Mouse (Mus musculus): ENCODE results near the gene Psen2. TPM values are rescaled to one million over a fixed set of nuclear protein-coding genes. Genes with fewer than 3 reads are reported as not detected.

The Psen2 gene
- polyA plus RNA-seq, 1 experiment from 2014 or later, result 5.2 TPM

DNA sequence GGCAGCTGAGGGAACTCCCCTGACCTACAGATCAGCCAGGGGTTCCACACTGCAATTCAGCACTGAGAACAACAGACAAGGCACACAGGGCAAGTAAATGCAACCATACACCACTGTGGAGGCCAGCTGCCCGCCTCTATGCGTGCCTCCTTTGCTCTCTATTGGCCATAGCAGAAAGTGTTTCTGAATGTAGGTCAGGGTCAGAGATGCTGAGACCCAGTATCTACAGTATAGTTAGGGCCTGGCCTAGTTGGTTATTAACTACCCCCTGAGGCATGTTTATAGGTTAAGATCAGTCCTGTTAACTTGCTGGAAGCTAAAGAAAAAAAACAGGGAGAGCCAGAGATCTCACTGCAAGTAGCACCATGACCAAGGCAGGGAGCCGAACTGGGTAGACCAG lies 80.5 kb downstream of the Psen2 start:
- Histone ChIP-seq H3K9me3 (replicated peaks; ENCODE audit: control insufficient read depth, low read length) (no peaks in the 10 kb centered on the region), H3K9ac (replicated peaks; ENCODE audit: low read length) (no peak overlapping the region), H3K27me3 (ENCODE audit: control insufficient read depth, insufficient read depth, low read length) (no peaks in the 10 kb centered on the region), H3K4me1 (ENCODE audit: control insufficient read depth, insufficient read depth, low read length) (no peaks in the 10 kb centered on the region), H3K36me3 (replicated peaks; ENCODE audit: control insufficient read depth, insufficient read depth, low read depth, low read length) (no peaks in the 10 kb centered on the region), H3K4me3 (ENCODE audit: low read depth, low read length) (no peak overlapping the region), H3K27ac (replicated peaks; ENCODE audit: low read depth, low read length) (no peak overlapping the region), H3K4me2 (ENCODE audit: low read depth, low read length) (no peak overlapping the region; the same call in 1 of the 2 replicates)
- ATAC-seq (replicated peaks; ENCODE audit: insufficient number of reproducible peaks, low FRiP score, low TSS enrichment, low read depth) (no peak), DNase-seq (ENCODE audit: low spot score) (no peak)
- whole genome bisulfite sequencing, result 61% methylated on average over 3 of the region's 3 CpGs

GRCm38 (mm10) chr1:180181966-180182319 lies 81.3 kb downstream of the Psen2 start:
- 88% methylated on average over 9 of the region's 9 CpGs for WGBS
- H3K27me3 ChIP-seq (ENCODE audit: control insufficient read depth, insufficient read depth, low read length), result no peaks in the 10 kb centered on the region
- no peak overlapping the region for H3K4me3 ChIP-seq (ENCODE audit: low read depth, low read length)
- DNase-seq (ENCODE audit: low spot score) (no peak), ATAC-seq (replicated peaks; ENCODE audit: insufficient number of reproducible peaks, low FRiP score, low TSS enrichment, low read depth) (no peak)
- H3K9me3 ChIP-seq (replicated peaks; ENCODE audit: control insufficient read depth, low read length), result no peaks in the 10 kb centered on the region
- H3K4me2 ChIP-seq (ENCODE audit: low read depth, low read length), result no peak overlapping the region
- no peaks in the 10 kb centered on the region for H3K4me1 ChIP-seq (ENCODE audit: control insufficient read depth, insufficient read depth, low read length)
- H3K9ac ChIP-seq (replicated peaks; ENCODE audit: low read length), result no peak overlapping the region
- H3K27ac ChIP-seq (replicated peaks; ENCODE audit: low read depth, low read length), result no peak overlapping the region
- no peaks in the 10 kb centered on the region for H3K36me3 ChIP-seq (replicated peaks; ENCODE audit: control insufficient read depth, insufficient read depth, low read depth, low read length)

GRCm38 (mm10) chr1:180181304-180181965 lies 81.8 kb downstream of the Psen2 start:
- Histone ChIP-seq H3K36me3 (replicated peaks; ENCODE audit: control insufficient read depth, insufficient read depth, low read depth, low read length) (no peaks in the 10 kb centered on the region), H3K4me1 (ENCODE audit: control insufficient read depth, insufficient read depth, low read length) (no peaks in the 10 kb centered on the region), H3K27ac (replicated peaks; ENCODE audit: low read depth, low read length) (no peak overlapping the region), H3K4me3 (ENCODE audit: low read depth, low read length) (no peak overlapping the region), H3K9ac (replicated peaks; ENCODE audit: low read length) (no peak overlapping the region), H3K4me2 (ENCODE audit: low read depth, low read length) (no peak overlapping the region), H3K9me3 (replicated peaks; ENCODE audit: control insufficient read depth, low read length) (no peaks in the 10 kb centered on the region), H3K27me3 (ENCODE audit: control insufficient read depth, insufficient read depth, low read length) (no peaks in the 10 kb centered on the region)
- WGBS, result 88% methylated on average over 7 of the region's 7 CpGs
- DNase-seq (ENCODE audit: low spot score) (no peak), ATAC-seq (replicated peaks; ENCODE audit: insufficient number of reproducible peaks, low FRiP score, low TSS enrichment, low read depth) (no peak)

DNA sequence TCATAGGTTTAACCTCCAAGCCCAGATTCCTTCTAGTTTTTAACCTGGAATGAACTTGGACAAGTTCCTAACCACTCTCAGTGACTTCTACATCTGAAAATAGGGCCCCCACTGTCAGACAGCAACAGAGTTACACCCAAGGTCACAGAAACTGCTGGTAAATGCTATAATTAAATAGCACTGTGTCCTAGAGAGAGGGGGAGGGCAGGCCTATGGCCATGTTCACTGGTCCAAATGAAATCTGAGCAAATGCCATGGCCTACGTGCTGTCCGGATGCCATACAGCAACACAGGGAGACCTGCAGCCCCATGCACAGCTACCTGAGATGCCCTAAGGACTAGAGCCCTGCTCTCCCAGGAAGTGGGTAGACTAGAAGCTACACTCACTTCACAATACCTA lies 83.4 kb downstream of the Psen2 start:
- DNase-seq (ENCODE audit: low spot score) (no peak), ATAC-seq (replicated peaks; ENCODE audit: insufficient number of reproducible peaks, low FRiP score, low TSS enrichment, low read depth) (no peak)
- Histone ChIP-seq H3K4me2 (ENCODE audit: low read depth, low read length) (no peak overlapping the region), H3K9me3 (replicated peaks; ENCODE audit: control insufficient read depth, low read length) (no peaks in the 10 kb centered on the region), H3K4me3 (ENCODE audit: low read depth, low read length) (no peak overlapping the region), H3K4me1 (ENCODE audit: control insufficient read depth, insufficient read depth, low read length) (no peaks in the 10 kb centered on the region), H3K27me3 (ENCODE audit: control insufficient read depth, insufficient read depth, low read length) (no peaks in the 10 kb centered on the region), H3K9ac (replicated peaks; ENCODE audit: low read length) (no peak overlapping the region), H3K36me3 (replicated peaks; ENCODE audit: control insufficient read depth, insufficient read depth, low read depth, low read length) (no peaks in the 10 kb centered on the region), H3K27ac (replicated peaks; ENCODE audit: low read depth, low read length) (no peak overlapping the region)
- 98% methylated on average over 2 of the region's 2 CpGs for WGBS

DNA sequence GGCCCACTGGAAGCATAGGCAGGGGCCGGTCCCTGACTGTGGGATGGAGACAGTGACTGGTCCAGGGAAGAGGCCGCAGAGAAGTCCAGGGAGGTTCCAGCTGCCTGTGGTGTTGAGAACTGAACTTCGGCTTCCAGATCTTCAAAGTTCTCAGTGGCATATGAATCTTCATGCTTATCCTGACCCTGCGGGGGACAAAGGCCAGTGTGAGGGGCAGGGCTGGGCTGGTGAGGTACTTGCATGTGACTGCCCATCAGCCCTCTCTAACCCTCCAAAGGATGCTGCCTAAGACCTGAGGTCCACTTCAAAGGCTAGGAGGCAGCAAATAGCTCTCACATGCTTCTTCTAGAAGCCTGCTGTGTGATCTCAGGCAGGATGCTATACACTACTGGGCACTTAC lies 84.1 kb downstream of the Psen2 start:
- DNase-seq (ENCODE audit: low spot score) (no peak), ATAC-seq (replicated peaks; ENCODE audit: insufficient number of reproducible peaks, low FRiP score, low TSS enrichment, low read depth) (no peak)
- H3K4me1 ChIP-seq (ENCODE audit: control insufficient read depth, insufficient read depth, low read length), result no peaks in the 10 kb centered on the region
- 94% methylated on average over 4 of the region's 4 CpGs for WGBS
- no peaks in the 10 kb centered on the region for H3K27me3 ChIP-seq (ENCODE audit: control insufficient read depth, insufficient read depth, low read length)
- no peak overlapping the region for H3K4me2 ChIP-seq (ENCODE audit: low read depth, low read length)
- no peak overlapping the region for H3K9ac ChIP-seq (replicated peaks; ENCODE audit: low read length)
- no peaks in the 10 kb centered on the region for H3K9me3 ChIP-seq (replicated peaks; ENCODE audit: control insufficient read depth, low read length)
- H3K36me3 ChIP-seq (replicated peaks; ENCODE audit: control insufficient read depth, insufficient read depth, low read depth, low read length), result no peaks in the 10 kb centered on the region
- H3K27ac ChIP-seq (replicated peaks; ENCODE audit: low read depth, low read length), result no peak overlapping the region
- H3K4me3 ChIP-seq (ENCODE audit: low read depth, low read length), result no peak overlapping the region

GRCm38 (mm10) chr1:180178340-180178739 lies 84.9 kb downstream of the Psen2 start:
- Histone ChIP-seq H3K27me3 (ENCODE audit: control insufficient read depth, insufficient read depth, low read length) (no peaks in the 10 kb centered on the region), H3K36me3 (replicated peaks; ENCODE audit: control insufficient read depth, insufficient read depth, low read depth, low read length) (no peaks in the 10 kb centered on the region), H3K4me2 (ENCODE audit: low read depth, low read length) (no peak overlapping the region), H3K4me3 (ENCODE audit: low read depth, low read length) (no peak overlapping the region), H3K27ac (replicated peaks; ENCODE audit: low read depth, low read length) (no peak overlapping the region), H3K9ac (replicated peaks; ENCODE audit: low read length) (no peak overlapping the region), H3K4me1 (ENCODE audit: control insufficient read depth, insufficient read depth, low read length) (no peaks in the 10 kb centered on the region), H3K9me3 (replicated peaks; ENCODE audit: control insufficient read depth, low read length) (no peaks in the 10 kb centered on the region)
- WGBS, result 87% methylated on average over 9 of the region's 9 CpGs
- ATAC-seq (replicated peaks; ENCODE audit: insufficient number of reproducible peaks, low FRiP score, low TSS enrichment, low read depth) (no peak), DNase-seq (ENCODE audit: low spot score) (no peak)

Other genes with a start within 250 kb of the Psen2 start
- 2.7 and 4.3 TPM in 2 replicates for gene Coq8a, start 63.8 kb downstream of the Psen2 start, polyA plus RNA-seq (2014; fragmentation: Nextera tagmentation; extraction: Ambion mirVana)
- gene Itpkb, start 67.0 kb upstream of the Psen2 start, polyA plus RNA-seq (2014; fragmentation: Nextera tagmentation; extraction: Ambion mirVana), result 3.4 and 3.8 TPM in 2 replicates
- gene Stum, start 220.1 kb upstream of the Psen2 start, polyA plus RNA-seq (2014; fragmentation: Nextera tagmentation; extraction: Ambion mirVana), result 1.3 and 1.4 TPM in 2 replicates

All from embryonic facial prominence, embryonic 11.5 days (tissue).